Mouse (Mus musculus) thymus, postnatal 14 days (tissue): ENCODE data around the gene Rad54l.

Experiments
- DNase-seq: peaks from one replicate; pipeline ENCODE4 v3.0.0; 2021

Rad54l gene

DNA sequence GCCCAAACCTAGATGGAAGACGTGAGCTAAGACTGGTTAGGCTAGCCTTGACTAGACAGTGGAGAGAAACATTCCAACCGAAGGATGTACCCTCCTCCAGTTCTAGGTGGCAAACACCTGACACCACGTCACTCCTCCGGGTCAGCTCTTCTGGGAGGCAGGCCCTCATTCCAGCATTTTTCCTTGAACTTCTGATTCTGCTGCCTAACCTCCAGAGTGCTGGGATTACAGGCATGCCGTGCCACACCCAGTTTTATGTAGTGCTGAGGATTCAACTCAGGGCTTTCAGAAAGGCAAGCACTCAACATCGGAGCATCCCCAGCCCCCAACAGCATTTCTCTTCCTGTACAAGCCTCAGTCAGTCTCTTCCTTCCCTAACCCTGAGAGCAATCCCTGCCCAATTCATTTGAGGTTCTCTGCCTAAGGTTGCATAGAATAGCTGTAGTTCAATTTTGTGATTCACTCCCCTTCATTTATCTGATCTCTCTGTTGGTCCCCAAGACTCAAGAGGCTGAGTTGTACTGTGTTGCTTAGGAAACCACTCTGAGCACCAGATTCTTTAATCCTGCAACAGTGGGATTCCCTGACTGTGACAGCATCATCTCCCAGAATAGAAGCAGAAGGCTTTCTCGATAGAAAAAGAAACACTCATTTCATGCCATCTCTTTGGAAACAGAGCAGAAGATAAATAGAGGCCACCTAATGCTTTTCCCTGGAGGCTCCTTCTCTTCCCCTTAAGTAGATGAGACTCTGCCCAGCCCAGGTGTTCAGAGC, 17.5 kb upstream of the Rad54l start:
- DNase-seq = no peak

DNA sequence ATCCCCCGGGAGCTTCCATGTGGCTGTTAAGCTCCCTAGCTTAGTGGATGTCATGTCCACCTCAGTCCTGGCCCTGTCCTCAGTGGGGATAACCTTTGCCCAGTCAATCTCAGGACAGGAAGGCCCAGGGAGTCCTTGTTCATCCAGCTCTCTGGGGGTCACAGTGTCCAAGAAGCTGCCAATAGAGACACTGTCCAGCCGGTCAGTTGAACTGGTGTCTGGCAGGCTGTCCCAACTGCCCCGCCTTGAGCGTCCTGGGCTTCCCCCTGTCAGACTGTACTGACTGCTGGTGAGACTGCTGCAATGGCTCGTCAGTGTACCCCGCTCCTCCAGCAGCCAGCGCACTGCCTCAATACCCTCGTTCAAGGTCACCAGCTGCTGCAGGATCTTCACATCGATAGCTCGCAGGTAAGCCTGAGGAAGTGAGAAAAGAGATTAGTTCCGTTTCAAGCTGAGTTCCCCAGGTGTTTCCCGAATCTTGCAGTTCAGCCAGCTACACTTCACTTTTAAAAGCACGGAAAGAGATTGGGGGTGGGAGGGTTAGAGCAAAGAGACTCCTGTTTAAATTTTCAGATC, 14.0 kb upstream of the Rad54l start:
- no peak for DNase-seq

DNA sequence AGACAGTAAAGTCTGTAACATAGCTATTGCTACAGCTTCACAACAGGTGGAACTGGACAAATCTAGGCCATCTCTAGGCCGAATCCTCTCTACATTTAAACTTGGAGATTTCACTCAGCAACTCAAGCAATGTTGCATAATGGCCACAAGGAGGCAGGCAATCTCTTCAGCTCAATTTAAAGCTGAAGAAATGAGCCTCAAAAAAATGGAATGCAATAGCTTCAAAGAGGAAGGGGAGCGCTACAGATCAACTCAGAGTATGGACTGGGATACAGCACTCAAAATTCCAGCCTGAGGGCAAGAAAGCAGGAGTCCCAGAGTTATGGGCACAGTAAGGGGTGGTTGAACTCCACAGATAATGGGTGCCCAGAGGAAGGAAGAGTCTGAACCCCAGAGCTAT, 11.5 kb upstream of the Rad54l start:
- no peak for DNase-seq

DNA sequence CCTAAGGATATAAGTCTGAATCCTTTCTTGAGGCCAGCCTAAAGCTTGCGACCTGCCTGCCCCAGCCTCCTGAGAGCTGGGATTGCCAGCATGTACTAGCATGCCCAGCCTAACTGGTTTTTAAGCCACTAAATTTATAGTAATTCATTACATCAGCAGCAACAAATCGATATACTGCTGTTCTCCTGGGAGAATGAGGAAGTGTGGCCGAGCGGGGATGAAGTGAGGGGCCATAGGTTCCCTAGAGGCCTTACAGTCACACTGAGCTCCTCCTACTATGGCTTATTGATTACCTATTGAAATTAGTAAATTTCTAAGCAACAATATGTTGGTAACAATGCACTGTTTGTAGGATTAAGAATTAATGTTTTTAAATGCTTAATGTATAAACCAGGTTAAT, 9.6 kb upstream of the Rad54l start:
- DNase-seq = no peak

DNA sequence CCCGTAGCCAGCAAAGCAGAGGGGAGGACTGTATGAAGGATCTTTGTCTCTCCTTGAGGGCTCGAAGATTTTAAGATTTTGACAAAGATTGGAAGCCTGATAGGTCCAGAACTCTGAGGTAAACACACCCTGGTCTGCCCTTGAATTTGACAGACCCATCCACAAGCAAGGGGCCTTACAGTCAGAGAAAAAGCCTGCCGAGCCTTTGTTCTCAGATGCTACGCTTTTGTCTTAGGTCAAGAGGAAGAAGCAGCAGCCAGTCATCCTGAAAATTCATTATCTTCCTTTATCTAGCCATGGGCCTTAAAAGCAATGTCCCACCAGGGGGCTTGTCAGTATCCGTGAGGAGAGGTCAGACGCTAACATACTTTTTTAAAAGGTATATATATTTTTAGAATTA, 4.5 kb upstream of the Rad54l start:
- no peak for DNase-seq

DNA sequence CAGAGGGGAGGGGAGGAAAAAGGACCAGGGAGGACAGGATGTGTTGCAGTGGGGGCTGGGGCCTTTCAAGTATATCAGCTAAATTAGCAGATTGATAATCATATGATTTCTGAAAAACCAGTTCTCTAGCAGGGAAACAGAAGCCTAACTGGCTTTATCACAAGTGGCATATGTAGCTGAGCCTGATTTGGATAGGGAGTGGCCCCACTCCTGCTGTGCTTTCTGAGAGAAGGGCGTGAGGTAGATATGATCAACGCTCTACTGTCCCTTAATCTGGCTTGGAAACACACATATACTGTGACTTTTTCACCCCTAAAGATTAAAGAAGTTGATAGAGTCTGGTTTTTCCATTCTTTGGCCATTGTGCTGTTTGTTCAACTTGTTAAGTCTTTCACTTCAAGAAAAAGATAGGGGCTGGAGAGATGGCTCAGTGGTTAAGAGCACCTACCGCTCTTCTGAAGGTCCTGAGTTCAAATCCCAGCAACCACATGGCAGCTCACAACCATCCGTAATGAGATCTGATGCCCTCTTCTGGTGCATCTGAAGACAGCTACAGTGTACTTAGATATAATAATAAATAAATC, 2.4 kb upstream of the Rad54l start:
- no peak for DNase-seq

DNA sequence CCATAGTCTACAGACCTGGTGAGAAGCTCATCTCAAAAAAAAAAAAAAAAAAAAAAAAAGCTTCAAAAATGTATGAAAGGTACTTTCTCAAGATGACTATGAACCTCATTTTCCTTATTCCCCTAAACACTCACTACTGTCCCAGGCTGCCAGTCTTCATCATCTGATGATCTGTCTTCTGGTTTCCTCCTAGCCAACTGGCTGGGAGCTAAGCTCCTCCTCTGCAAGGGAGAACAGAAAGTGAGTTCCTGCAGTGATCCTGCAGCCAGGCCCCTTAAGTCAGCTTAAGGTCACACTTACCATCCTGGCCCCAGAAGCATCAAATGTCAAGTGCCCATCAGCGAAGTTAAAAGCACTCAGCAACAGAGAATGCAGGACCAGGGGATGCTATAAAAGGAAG, 728 bp downstream of the Rad54l start:
- no peak for DNase-seq

DNA sequence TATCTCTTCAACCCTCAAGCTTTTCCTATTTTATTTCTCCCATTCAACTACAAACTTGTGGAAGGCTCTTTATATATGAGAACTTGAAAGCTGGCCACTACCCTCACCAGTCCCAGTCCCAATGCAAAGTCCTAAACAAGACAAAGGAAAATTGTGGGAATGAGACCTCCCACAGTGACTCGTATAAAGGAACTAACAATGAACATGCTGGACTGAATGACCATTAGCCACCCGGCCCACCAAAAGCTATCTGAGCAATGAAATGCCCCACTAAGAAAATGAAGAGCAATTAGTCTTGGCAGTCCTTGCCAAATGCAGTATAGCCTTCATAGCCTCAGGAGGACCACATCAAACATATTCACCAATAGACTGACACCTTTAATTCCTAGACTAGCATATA, 12.0 kb downstream of the Rad54l start:
- DNase-seq = no peak

DNA sequence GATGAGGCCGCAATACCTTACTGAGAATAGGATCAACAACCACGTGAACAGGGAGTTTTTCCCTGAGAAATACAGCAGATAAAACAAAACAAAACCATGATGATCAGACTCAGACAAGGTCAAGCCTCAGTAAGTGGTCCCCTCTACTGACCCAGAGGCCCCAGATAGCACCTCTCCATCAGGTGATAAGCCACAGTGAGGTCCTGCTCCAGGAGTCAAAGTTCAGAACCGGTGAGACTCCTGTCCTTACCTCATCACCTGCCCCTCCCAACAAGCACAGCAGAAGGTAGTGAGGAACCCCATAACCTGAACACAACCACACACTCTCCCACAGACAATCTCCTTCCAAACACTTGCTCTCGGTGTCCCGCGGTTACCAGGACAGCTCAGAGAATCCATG, 12.8 kb downstream of the Rad54l start:
- DNase-seq = no peak

DNA sequence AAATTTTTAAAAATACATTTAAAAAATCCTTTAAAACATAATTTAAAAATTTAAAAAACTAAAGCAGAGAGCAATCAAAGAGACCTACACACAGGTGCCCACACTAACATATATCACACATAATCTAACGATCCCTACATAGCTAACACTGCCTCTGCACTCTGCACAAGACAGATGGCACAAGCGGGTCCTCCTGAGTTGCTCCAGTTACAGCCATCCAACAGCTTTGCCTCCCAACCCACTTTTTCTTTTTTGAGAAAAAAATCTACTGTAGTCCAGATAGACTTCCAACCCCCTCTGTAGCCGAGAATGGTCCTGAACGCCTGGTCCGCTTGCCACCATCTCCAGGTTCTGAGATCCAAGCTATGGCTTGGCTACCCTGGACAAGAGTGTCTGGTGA, 18.2 kb downstream of the Rad54l start:
- DNase-seq = no peak

DNA sequence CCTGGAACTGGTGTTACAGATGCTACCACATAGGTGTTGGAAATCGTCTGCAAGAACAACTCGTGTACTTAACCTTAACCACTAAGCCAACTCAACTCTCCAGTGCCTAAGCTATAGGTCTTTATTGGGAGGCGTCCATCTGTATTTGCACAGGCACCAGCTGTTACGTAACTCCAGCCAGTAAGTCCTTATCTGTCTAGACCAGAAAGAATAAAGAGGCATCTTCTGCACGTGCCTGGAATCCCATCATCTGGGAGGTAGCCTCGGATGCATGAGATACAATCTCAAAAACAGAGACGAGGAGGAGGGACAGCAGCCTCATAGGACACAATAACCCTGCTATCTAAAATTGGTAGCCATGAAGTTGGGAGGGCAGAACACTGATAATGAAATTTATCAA, 22.5 kb downstream of the Rad54l start:
- no peak for DNase-seq

DNA sequence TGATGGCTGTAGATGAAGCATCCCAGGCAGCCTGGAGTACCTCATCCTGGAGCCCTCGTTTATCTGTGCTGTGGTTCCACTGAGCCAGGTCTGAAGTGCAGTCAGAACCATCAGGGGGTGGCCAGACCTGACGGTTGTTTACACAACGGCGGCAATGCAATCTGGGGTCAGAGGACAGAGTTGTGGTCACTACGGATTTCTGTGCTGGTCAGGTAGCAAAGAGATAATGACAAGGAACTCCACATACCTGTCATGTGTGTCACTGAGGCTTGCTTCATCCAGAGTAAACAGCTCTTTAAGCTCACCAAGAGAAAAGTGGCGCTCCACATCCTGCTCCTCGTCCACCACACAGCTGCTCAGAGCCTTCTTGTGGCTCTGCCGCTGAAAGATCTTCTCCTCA, 26.3 kb downstream of the Rad54l start:
- DNase-seq = no peak

DNA sequence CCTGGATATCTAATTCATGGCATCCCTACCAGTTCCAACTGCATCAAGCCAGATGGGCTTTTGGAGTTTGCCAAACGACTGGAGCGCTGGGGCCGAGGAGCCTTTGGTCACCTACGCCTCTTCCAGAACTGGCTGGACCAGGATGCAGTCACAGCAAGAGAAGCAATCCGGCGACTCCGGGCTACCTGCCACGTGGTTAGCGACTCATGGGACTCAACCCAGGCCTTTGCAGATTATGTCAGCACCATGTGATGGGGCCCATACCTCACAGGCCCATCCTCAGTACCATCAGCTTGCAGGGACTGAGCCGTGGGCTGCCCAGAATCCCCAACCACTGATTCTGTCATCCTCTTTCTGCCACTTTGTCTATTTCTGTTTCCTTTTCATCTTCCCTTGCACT, 27.2 kb downstream of the Rad54l start:
- DNase-seq = no peak

DNA sequence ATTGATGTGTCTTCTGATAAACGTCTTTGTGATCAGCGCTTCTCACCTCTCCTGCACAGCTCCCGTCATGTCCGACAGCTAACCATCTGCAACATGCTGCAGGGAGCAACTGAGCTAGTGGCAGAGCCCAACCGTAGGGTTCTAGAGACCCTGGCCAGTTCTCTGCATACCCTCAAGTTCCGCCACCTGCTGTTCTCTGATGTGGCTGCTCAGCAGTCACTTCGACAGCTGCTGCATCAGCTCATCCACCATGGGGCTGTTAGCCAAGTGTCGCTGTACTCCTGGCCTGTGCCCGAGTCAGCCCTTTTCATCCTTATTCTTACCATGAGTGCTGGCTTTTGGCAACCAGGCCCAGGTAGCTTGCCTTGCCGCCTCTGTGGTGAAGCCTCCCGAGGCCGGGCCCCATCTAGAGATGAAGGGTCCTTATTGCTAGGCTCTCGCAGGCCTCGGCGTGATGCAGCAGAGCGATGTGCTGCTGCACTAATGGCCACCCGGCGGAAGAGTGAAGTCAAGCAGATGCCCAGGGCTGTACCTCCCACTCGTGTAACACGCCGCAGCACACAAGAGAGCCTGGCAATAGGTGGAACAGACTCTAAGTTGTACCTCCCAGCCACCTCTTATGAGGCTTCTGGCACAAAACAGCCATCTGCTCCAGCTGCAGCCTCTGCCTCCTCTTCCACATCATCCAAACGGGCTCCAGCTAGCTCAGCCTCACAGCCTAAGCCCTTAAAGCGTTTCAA, 34.8 kb downstream of the Rad54l start:
- peak; percentile 23 for DNase-seq

DNA sequence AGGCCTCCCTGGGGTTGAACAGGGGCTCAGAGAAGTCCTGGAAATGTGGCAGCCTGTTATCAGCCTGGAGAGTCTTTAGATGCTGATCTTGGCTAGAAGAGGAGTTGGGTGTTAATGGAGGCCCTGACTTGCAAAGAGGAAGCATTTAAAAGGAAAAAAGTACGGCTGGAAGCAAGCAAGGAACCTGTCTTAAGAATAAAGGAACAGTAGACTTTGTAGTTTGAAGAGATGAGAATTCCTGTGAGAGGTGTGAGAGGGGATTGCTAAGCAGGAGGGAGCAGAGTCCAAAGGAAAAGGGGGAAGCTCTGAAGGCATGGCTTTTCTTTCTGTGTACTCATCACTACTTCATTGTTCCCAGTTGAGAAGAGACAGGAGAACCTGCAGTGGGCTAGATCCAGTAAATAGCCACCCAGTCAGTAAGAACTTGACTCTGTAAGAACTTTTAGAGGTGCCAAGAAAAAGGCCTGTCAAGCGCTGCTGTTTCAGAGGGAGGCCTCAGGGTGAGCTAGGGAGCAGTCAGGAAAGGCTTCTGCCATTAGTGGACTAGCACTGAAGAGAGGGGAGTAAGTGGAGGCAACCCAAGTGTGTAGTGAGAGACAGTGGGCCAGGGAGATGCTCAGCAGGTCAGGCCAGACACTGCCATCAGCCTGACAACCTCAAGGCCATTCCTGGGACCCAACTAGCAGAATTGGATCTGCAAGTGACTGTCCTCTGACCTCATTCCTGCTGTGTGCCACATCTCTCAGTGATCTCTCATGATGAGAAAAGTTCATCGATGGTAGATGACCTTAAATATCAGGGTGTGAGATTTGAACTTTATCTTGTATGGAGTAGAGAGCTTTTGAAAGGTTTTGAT, 46.0 kb downstream of the Rad54l start:
- DNase-seq = no peak

DNA sequence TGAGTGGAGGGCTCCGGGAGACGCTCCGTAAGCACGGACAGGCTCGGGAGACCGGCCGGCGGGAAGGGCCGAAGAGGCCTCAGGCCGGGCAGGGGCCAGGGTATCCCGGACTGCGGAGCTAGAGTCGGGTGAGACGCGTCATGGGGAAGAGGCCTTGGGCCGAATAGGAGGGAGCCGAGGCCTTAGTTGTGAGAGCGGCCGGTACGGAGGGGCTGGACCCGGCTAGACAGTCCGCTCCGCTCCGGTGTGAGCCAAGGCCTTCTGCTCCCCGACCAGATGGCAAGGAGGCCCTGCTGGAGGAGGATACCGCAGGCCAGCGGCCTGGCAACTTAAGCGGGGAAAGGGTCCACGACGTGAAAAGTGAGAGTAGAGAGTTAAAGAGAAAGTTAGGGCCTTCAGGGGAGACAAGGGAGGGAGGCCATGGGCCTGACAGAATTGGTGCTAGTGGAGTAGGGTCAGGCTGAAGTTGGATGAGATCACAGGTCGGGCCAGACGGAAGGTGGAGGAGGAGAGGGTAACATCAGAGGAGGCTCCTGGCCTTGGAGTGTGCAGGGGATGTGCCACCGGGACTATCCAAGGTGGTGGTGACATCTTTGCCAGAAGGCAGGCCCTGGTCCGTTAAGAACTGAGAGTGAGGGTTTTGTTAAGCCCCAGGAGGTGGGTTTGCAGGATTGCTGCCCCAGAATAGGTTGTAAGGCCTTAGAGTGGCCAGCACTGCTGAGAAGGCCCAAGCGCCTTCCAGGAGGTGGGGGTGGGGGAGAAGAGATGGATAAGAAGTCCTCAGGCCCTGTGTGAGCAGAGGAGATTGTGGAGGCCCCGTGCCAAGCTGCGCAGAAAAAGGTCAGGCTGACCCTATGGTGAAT, 46.9 kb downstream of the Rad54l start:
- DNase-seq = peak; percentile 20

DNA sequence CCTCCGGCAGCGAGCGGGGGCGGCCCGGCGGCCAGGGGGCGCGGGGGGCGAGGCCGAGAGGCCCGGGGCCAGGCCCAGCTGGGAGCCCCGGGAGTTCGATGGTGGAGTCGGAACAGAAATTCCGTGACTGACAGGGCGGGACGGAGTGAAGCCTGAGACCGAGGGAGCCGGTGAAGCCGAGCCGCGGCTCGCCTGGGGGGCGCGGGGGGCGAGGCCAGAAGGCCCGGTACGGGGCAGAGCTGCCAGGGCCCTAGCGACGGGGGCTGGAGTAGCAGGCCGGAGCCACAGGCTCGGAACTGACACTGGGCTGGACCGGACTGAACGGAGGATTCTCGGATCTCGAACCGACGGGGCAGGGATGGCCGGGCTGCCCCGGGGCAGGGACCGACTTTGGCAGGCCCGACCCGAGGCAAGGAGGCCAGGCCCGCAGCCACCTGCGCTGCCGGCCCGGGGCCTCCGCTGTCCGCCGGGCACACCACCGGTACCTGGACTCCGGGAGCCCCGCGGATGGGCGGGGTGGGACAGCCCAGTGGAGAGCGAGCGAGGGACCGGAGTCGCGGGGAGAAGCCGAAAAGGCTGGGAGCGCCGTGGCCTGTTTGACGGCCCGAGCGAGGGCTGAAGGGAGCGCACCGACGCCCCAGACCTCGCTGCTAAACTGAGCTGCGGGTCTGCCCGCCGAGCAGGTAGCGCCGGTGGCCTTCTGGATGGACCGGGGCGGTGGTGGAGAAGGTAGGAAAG, 47.7 kb downstream of the Rad54l start:
- DNase-seq = peak; percentile 76

DNA sequence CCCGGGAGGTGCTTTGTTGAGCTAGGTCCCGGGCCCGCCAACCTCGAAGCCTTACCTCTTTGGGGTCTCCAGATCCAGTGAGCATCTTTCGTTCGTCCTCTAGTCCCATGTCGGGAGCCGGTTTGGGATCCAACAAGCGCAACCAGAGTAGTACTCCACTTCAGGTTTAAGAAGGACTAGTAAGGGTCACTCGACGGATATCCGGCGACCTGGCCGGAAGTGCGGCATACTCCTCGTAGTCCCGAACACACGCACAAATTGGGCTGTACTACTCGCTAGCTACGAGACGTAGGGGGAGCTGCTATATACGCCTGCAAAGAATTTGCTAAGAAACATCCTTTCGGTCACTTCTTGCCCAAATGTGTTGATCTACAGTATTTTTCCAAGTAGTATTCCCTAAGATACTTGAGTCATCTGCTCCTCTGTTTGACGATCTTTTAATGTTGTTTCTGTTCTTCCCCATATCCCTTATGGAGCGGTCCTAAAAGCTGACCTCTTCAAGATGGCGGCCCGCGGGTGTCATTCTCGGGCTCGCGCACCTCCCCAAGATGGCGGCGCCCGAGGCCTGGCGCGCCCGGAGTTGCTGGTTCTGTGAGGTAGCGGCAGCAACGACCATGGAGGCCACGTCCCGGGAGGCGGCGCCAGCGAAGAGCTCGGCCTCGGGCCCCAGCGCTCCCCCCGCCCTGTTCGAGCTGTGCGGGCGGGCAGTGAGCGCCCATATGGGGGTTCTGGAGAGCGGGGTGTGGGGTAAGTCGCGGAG, 48.4 kb downstream of the Rad54l start, which contains the start of the genes Uqcrh and Lrrc41:
Uqcrh (minus strand) TSS at position 211 of the 760 bp plus-strand sequence.
Lrrc41 (plus strand) TSS at position 409 of the 760 bp plus-strand sequence.
- DNase-seq = peak; percentile 96

DNA sequence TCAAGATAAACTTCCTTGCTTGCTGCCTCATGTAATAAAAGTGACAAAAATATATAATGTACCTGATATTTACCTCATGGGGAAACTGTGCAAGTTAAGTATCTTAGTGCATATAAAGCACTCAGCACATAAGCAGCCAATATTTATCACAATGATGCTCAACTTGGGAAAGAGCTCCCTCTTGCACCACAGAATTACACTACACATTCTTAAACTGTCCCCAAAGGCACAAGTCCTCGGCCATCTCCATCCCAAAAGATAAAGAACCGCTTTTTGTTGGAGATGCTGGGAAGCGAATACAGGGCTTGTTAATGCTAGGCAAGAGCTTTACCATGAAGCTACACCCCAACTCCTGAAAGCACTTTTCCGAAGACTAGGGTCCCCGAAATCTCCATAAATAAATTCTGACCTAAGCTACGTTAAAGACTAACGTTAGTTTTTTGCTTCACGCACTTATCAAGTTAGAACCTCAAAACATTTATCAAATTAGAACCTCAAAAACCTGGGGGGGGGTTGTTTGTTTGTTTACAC, 49.3 kb downstream of the Rad54l start:
- peak; percentile 15 for DNase-seq

DNA sequence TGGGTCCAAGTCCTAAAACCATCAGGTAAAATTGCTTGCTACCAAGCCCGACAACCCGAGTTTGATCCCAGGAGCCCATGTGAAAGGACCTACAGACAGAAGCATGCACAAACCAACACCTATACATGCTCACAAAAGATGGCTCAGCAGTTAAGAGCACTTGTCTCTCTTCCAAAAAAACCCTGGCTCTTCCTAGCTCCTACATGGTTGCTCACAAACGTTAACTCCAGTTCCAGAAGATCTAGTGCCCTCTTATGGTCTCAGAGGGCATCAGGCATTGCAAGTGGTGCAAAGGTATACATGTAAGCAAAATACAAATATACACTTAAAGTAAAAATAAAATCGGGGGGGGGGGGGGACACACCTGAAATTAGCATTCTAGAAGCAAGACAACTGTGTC, 50.3 kb downstream of the Rad54l start:
- no peak for DNase-seq
